Mouse (Mus musculus) testis, postnatal 14 days (tissue): ENCODE measurements around the gene Tspyl1.

Experiments used
- DNase-seq: peaks from one replicate; pipeline ENCODE4 v3.0.0; 2021; ENCODE audit warnings: low spot score

Tspyl1 gene

GRCm38 (mm10) chr10:34300368-34300767 lies 18.4 kb downstream of the Tspyl1 start:
- no peak for DNase-seq

GRCm38 (mm10) chr10:34307070-34307469 lies 25.1 kb downstream of the Tspyl1 start:
- no peak for DNase-seq

- no peak for DNase-seq
Measured at GRCm38 (mm10) chr10:34309915-34310685, 28.1 kb downstream of the Tspyl1 start.

- DNase-seq, result no peak
Measured at GRCm38 (mm10) chr10:34312536-34312935, 30.5 kb downstream of the Tspyl1 start.

GRCm38 (mm10) chr10:34316571-34317216 lies 34.7 kb downstream of the Tspyl1 start:
- DNase-seq, result no peak

GRCm38 (mm10) chr10:34317217-34317606 lies 35.2 kb downstream of the Tspyl1 start:
- no peak for DNase-seq

- no peak for DNase-seq
Measured at GRCm38 (mm10) chr10:34320809-34321208, 38.8 kb downstream of the Tspyl1 start.

- DNase-seq, result no peak
Measured at GRCm38 (mm10) chr10:34326701-34327100, 44.7 kb downstream of the Tspyl1 start.

GRCm38 (mm10) chr10:34327144-34327543 lies 45.2 kb downstream of the Tspyl1 start:
- DNase-seq, result no peak

- no peak for DNase-seq
Measured at GRCm38 (mm10) chr10:34328310-34328709, 46.3 kb downstream of the Tspyl1 start.
